Mouse (Mus musculus): ENCODE data around the gene Gadd45g. TPM values are rescaled to one million over a fixed set of nuclear protein-coding genes. Genes with fewer than 3 reads are reported as not detected.

Gene Gadd45g
- total and polyA plus RNA-seq, 2 experiments from 2014 or later, result 30.4 to 46.6 TPM

DNA sequence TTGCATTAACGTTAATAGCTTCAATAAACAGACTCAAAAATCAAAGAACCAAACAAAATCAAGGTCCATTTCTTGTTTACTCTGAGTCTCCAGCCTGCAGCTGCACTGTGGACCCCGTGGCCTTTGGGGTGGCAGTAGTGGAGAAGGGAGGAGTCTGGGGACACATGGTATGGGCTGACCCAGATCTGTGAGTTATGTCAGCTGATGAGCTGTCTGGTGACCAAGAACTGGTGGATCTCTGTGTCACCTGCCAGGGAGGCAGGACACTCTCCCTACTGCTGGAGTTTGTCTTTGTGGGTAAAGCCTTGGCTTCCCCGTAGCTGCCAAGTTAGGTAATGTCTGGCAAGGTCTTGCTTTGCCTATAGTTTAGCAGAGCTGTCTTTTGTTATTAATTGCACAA, 51.1 kb downstream of the Gadd45g start:
- no peak for TF ChIP-seq EP300 (IDR thresholded peaks at IDR 0.05; ENCODE audit: low read depth)
- no peak for TF ChIP-seq CTCF (IDR thresholded peaks at IDR 0.05; ENCODE audit: low read depth)
- no peak overlapping the region for H3K4me2 ChIP-seq (ENCODE audit: low read depth, low read length)
- peaks cover 9% of the 10 kb centered on the region; the same call in 1 of the 2 replicates for H3K9me3 ChIP-seq (replicated peaks; ENCODE audit: control insufficient read depth, low read length)
- no peak overlapping the region for H3K9ac ChIP-seq (replicated peaks; ENCODE audit: low read depth, low read length)
- H3K27ac ChIP-seq (ENCODE audit: low read depth), result no peak overlapping the region
- WGBS, result 74% methylated on average over 3 of the region's 3 CpGs
- peaks cover 9% of the 10 kb centered on the region; the same call in 1 of the 2 replicates for H3K4me1 ChIP-seq (ENCODE audit: control insufficient read depth, insufficient read depth)
- DNase-seq (ENCODE audit: low spot score) (no peak), ATAC-seq (ENCODE audit: insufficient read depth, low read depth) (no peak)
- H3K4me3 ChIP-seq (ENCODE audit: low read depth, low read length), result no peak overlapping the region
- no peaks in the 10 kb centered on the region for H3K27me3 ChIP-seq (ENCODE audit: control insufficient read depth, insufficient read depth, low read length)
- no peaks in the 10 kb centered on the region for H3K36me3 ChIP-seq (replicated peaks; ENCODE audit: control insufficient read depth, insufficient read depth, low read length)

Other genes with a start within 250 kb of the Gadd45g start
- 199 and 228 TPM in 2 replicates for gene Cks2, start 201.4 kb upstream of the Gadd45g start, total RNA-seq (2014; rRNA removed; ENCODE audit: low replicate concordance)
- gene Cks2, start 201.4 kb upstream of the Gadd45g start, polyA plus RNA-seq (2015; fragmentation: Nextera tagmentation; extraction: Ambion mirVana), result 101 and 105 TPM in 2 replicates
- 15.1 and 29.8 TPM in 2 replicates for gene Secisbp2, start 195.0 kb upstream of the Gadd45g start, total RNA-seq (2014; rRNA removed; ENCODE audit: low replicate concordance)
- gene Secisbp2, start 195.0 kb upstream of the Gadd45g start, polyA plus RNA-seq (2015; fragmentation: Nextera tagmentation; extraction: Ambion mirVana), result 23.9 and 27.7 TPM in 2 replicates
- 11.6 and 12.6 TPM in 2 replicates for gene Sema4d, start 52.9 kb upstream of the Gadd45g start, total RNA-seq (2014; rRNA removed; ENCODE audit: low replicate concordance)
- 16.7 and 18.2 TPM in 2 replicates for gene Sema4d, start 52.9 kb upstream of the Gadd45g start, polyA plus RNA-seq (2015; fragmentation: Nextera tagmentation; extraction: Ambion mirVana)

Data from heart, postnatal 0 days (tissue).